Mouse (Mus musculus) left cerebral cortex, postnatal 4 days (tissue): ENCODE measurements around the gene Aste1. TPM values are rescaled to one million over a fixed set of nuclear protein-coding genes. Genes with fewer than 3 reads are reported as not detected.

Source experiments
- DNase-seq: peaks from one replicate; pipeline ENCODE4 v3.0.0-alpha.2; 2022
- intact Hi-C: fragments of 180-260 bp; cut with DNase I; formaldehyde crosslinking; loops from one replicate; pipeline ENCODE4 v1.15.1; 2025
- total RNA-seq, 2 experiments: library from RNA; stranded (reverse); gene quantifications; 2 replicates each; pipeline ENCODE4 v1.2.3; 2021

Gene Aste1
- total RNA-seq, result 10 to 100 TPM in 1 of 2 experiments, 1 to 10 TPM in 1; 9.7 to 12.3 TPM

GRCm38 (mm10) chr9:105395218-105395627 lies at the start of gene Aste1, which contains the start of gene Nek11:
Gene Aste1 (plus strand): TSS chr9:105395392.
Gene Nek11 (minus strand): TSS chr9:105395524.
- peak; percentile 90 for DNase-seq
- intact Hi-C loops, result no loop called here

DNA sequence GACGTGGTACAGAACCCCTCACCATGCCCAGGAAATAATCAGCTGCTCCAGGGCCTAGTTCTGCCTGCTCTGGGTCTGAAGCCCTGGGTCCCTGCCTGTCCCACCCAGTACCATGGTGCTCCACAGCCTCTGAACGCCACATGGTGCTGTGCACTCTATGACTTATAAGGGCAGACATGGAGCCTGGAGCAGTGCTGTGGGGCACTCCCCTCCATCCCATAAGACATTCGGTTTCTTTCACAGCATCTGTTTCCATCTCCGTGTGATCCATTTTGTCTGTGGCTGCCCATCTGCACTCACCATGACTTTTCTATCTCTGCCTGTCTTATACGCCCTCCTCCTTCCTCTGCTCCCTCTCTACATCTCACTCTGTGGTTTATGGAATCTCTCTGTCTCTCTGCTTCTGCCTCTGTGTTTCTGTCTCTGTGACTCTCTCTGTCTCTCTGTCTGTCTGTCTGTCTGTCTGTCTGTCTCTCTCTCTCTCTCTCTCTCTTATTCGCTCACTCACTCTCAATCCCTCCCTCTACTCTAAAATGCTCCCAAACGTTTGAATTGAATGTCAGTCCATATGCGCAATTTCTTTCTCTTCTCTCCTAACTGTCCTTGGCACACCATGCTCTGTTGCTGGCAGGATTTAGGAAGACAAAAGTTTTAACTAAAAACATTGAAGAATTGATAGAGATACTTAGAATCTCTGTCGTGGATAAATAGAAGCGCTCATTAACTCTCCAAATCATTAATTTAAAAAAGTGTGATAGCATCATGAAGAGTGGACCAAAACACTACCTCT lies 46.8 kb upstream of the Aste1 start:
- no peak for DNase-seq
- intact Hi-C loops, result no loop called here

GRCm38 (mm10) chr9:105349034-105349433 lies 46.2 kb upstream of the Aste1 start:
- intact Hi-C loops, result no loop called here
- peak; percentile 68 for DNase-seq

DNA sequence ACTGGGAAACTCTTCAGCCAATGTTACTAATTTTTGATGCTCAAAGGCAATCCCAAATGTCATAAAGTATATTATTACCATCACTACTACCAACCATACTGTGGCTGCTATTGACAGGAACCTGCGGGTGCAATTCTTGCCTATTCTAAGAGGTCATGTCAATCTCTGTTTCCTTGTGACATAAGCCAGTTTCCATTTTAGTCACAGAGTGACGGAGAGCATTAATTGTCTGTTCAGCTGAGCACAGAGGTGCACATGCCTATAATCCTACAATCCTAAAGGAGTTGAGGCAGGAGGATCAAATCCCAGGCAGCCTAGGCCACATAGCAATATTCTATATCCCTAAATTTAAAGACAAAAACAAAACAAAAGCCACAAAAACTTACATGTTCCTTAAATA lies 33.0 kb upstream of the Aste1 start:
- DNase-seq, result no peak
- intact Hi-C loops, result no loop called here

DNA sequence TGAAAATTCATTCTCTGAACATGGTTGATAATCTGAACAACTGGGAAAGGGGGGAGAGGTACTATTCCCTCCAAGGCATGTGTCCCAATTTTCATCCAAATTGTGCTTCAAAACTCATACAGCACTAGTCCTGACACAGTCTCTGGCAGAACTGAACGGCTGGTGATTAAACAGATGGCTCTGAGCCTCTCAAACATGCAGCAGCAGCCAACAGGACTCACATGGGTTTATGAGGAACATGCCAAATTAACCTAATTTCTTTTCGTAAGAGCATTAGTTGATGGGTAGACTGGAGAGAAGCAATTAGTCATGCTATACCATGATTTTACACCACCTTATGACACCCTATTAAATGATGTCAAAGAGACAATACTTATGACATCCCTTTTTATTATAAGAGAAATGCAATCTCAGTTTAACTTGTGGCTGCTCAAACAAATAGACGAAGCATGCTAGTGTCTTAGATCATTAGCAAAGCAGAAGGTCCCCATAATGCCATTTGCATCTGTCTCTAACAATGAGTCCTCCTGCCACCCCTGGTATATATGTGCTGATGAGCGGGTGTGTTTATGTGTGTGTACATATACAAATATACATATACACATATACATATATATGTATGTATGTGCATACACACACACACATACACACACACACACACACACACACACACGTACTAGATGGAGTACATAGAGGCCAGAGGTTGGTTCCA lies 31.5 kb upstream of the Aste1 start:
- DNase-seq, result peak; percentile 26
- intact Hi-C loops, result no loop called here

- DNase-seq, result no peak
- intact Hi-C loops, result no loop called here
Observed at GRCm38 (mm10) chr9:105366199-105366598, 29.0 kb upstream of the Aste1 start.

- intact Hi-C loops, result no loop called here
- DNase-seq, result no peak
Observed at GRCm38 (mm10) chr9:105368605-105369004, 26.6 kb upstream of the Aste1 start.

GRCm38 (mm10) chr9:105374361-105374760 lies 20.8 kb upstream of the Aste1 start:
- no peak for DNase-seq
- intact Hi-C loops, result loop anchor here (10.0 kb wide), 1 partner anchor 320 kb away; the partner anchor contains the start of gene Mrpl3

GRCm38 (mm10) chr9:105376411-105376810 lies 18.8 kb upstream of the Aste1 start:
- intact Hi-C loops, result loop anchor here (10.0 kb wide), 1 partner anchor 322 kb away; the partner anchor contains the start of gene Mrpl3
- no peak for DNase-seq

- no peak for DNase-seq
- intact Hi-C loops, result loop anchor here (10.0 kb wide), 1 partner anchor 322 kb away; the partner anchor contains the start of gene Mrpl3
Observed at GRCm38 (mm10) chr9:105376954-105377530, 18.1 kb upstream of the Aste1 start.

GRCm38 (mm10) chr9:105377622-105378021 lies 17.6 kb upstream of the Aste1 start:
- no peak for DNase-seq
- intact Hi-C loops, result loop anchor here (10.0 kb wide), 1 partner anchor 323 kb away; the partner anchor contains the start of gene Mrpl3

GRCm38 (mm10) chr9:105379533-105380145 lies 15.6 kb upstream of the Aste1 start:
- intact Hi-C loops, result loop anchor here (5.0 to 10.0 kb wide), 3 partner anchors 325 to 965 kb away; partner anchors contain the start of gene Mrpl3
- DNase-seq, result no peak

DNA sequence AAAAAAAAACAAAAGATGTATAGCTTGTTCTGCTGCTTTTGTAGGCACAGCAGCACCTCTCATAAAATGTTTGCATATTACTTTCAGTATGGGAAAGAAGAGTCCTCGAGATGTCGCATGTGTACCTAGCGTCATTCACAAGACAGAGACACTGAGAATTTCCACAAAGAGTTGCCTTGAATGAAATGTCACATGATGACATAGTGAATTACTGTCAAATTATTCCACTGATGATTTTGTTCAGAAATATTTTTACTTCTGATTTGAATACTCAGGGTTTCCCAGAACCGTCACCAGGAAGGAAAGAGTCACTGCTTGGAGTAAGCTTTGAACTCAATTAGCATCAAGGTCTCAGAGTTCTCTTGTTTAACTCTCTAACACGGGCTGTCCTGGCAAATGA lies 7.8 kb upstream of the Aste1 start:
- DNase-seq, result no peak
- intact Hi-C loops, result loop anchor here (10.0 kb wide), 1 partner anchor 973 kb away; no protein-coding TSS in a partner anchor

DNA sequence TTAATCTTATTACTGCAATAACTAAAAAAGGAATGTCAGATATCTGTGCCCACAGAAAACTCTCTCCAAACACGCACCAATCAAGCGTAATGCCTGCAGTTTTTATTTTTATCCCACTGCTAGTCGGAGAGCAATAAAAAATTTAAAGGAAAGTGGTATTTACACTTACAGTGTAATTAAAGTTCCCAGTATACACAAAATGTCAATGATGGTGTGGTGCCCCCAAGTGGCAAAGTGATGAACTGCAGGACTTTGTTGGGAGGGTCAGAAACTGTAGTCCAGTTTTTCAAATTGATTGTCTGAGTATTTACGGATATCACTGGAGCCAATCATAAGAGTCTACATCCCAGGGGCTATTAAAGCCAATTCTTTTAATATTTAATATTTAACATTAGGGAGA lies 5.9 kb upstream of the Aste1 start:
- DNase-seq, result peak; percentile 73
- intact Hi-C loops, result loop anchor here (10.0 kb wide), 1 partner anchor 974 kb away; no protein-coding TSS in a partner anchor

- no peak for DNase-seq
Observed at GRCm38 (mm10) chr9:105390616-105391015, 4.6 kb upstream of the Aste1 start.

DNA sequence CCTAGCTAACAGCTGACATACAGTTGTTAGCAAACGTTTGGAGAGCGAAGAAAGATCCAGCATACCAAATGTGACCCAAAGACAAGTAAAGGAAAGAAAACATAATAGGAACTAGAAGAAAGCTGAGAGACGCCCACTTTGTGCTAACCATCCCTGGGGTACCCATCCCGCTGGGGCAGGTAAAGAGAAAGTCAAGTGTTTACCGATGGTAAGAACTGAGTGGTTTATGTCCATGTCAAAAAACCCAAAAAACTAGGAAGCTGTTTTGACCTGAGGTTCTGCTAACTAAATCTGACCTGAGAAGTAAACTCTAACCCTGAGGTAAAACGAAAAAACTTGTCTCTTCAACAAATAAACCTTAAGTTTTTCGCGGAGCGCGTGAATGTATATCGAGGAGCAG lies 472 bp upstream of the Aste1 start:
- intact Hi-C loops, result no loop called here
- DNase-seq, result no peak

More at GRCm38 (mm10) chr9:105390616-105391015, 4.6 kb upstream of the Aste1 start:
- intact Hi-C loops, result no loop called here

DNA sequence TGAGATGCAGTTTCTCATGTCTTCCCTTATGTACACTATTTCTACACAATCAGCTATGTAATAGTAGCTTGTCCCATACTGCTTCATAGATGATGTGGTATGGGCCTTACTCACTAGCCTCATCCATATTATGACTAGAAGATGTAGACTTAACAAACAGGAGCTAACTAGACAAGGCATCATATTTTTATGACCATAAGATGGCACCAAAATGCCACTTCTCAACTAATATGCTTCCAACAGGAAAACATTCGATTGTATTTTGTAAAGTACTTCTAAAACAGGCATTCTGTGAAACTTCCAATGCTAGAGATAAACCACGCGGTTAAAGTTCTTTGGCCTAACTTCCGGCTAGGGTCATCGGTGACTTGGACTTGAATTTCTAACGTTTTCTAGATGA lies 13.4 kb downstream of the Aste1 start:
- intact Hi-C loops, result loop anchor here (10.0 kb wide), 1 partner anchor 706 kb away; no protein-coding TSS in a partner anchor
- DNase-seq, result no peak

DNA sequence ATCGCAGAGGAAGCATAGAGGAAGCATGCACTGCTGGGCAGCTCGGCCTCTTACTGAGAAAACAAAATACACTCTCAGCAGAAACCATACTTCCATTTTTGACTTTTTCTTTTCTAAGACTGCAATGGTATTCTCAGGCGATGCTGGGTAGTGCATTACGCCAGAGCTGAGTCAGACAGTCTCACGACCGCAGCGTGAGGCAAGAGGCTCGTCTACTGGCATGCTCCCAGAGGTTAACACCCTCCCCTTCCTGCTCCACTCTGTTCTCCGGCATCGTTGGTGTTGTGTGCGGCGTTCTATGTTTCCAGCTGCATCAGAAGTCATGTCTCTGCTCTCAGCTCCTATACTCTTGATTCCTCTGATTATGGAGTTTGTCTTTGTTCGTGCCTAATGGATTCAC lies 63.8 kb downstream of the Aste1 start:
- intact Hi-C loops, result no loop called here
- no peak for DNase-seq

GRCm38 (mm10) chr9:105461496-105461895 lies 66.3 kb downstream of the Aste1 start:
- DNase-seq, result no peak
- intact Hi-C loops, result no loop called here
